Mouse (Mus musculus): Measurements from ENCODE around the gene Psmc3. TPM values are rescaled to one million over a fixed set of nuclear protein-coding genes. Genes with fewer than 3 reads are reported as not detected.
"Not testable (repeated sequence)": the region's sequence is repeated elsewhere in the genome, so short reads cannot be mapped to it uniquely, and the experiment has no call there.

Psmc3 gene
- polyA plus RNA-seq, 1 experiment from 2014 or later: 394 TPM

GRCm38 (mm10) chr2:91109807-91110385, 56.1 kb downstream of the Psmc3 start:
- Histone ChIP-seq H3K27ac (ENCODE audit: low read depth, low read length) (no peak overlapping the region), H3K9ac (ENCODE audit: low read depth, low read length) (no peak overlapping the region), H3K36me3 (ENCODE audit: control insufficient read depth, insufficient read depth, low read length) (no peaks in the 10 kb centered on the region), H3K27me3 (ENCODE audit: control insufficient read depth, insufficient read depth, low read length) (no peaks in the 10 kb centered on the region), H3K9me3 (ENCODE audit: control insufficient read depth, low read length) (no peaks in the 10 kb centered on the region), H3K4me1 (replicated peaks; ENCODE audit: control insufficient read depth, insufficient read depth, low read length) (no peaks in the 10 kb centered on the region; the same call in 1 of the 2 replicates), H3K4me2 (replicated peaks; ENCODE audit: low read depth, low read length) (no peak overlapping the region), H3K4me3 (ENCODE audit: low read depth, low read length) (no peak overlapping the region)
- ATAC-seq (ENCODE audit: low FRiP score) (no peak), DNase-seq (ENCODE audit: low spot score) (no peak)
- WGBS: 94% methylated on average over 5 of the region's 5 CpGs

- H3K9me3 ChIP-seq (ENCODE audit: control insufficient read depth, low read length): no peaks in the 10 kb centered on the region
- no peak overlapping the region for H3K9ac ChIP-seq (ENCODE audit: low read depth, low read length)
- WGBS: 75% methylated on average over 6 of the region's 6 CpGs
- H3K4me3 ChIP-seq (ENCODE audit: low read depth, low read length): no peak overlapping the region
- ATAC-seq (ENCODE audit: low FRiP score): no peak
- DNase-seq (ENCODE audit: low spot score): no peak
- H3K27me3 ChIP-seq (ENCODE audit: control insufficient read depth, insufficient read depth, low read length): no peaks in the 10 kb centered on the region
- H3K4me1 ChIP-seq (replicated peaks; ENCODE audit: control insufficient read depth, insufficient read depth, low read length): peaks cover 2% of the 10 kb centered on the region; the same call in 1 of the 2 replicates
- no peak overlapping the region for H3K27ac ChIP-seq (ENCODE audit: low read depth, low read length)
- no peak overlapping the region for H3K4me2 ChIP-seq (replicated peaks; ENCODE audit: low read depth, low read length)
- H3K36me3 ChIP-seq (ENCODE audit: control insufficient read depth, insufficient read depth, low read length): no peaks in the 10 kb centered on the region
Measured at GRCm38 (mm10) chr2:91110429-91110828, 56.6 kb downstream of the Psmc3 start.

DNA sequence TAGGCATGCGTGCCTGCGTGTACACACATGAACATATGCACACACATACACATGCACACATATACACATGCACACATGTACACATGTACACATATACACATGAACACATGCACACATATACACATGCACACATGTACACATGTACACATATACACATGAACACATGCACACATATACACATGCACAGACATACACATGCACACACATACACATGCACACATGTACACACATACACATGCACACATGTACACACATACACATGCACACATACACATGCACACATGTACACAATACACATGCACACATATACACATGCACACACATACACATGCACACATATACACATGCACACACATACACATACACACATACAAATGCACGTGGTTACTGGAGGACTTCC, 58.0 kb downstream of the Psmc3 start:
- ATAC-seq (ENCODE audit: low FRiP score); H3K9me3 ChIP-seq (ENCODE audit: control insufficient read depth, low read length); H3K36me3 ChIP-seq (ENCODE audit: control insufficient read depth, insufficient read depth, low read length); H3K4me3 ChIP-seq (ENCODE audit: low read depth, low read length); H3K4me1 ChIP-seq (replicated peaks; ENCODE audit: control insufficient read depth, insufficient read depth, low read length); DNase-seq (ENCODE audit: low spot score); H3K4me2 ChIP-seq (replicated peaks; ENCODE audit: low read depth, low read length); H3K9ac ChIP-seq (ENCODE audit: low read depth, low read length); H3K27ac ChIP-seq (ENCODE audit: low read depth, low read length); H3K27me3 ChIP-seq (ENCODE audit: control insufficient read depth, insufficient read depth, low read length): not testable (repeated sequence)
- 100% methylated on average over 3 of the region's 3 CpGs for WGBS

GRCm38 (mm10) chr2:91112491-91112890, 58.7 kb downstream of the Psmc3 start:
- Histone ChIP-seq H3K27ac (ENCODE audit: low read depth, low read length) (no peak overlapping the region), H3K9me3 (ENCODE audit: control insufficient read depth, low read length) (no peaks in the 10 kb centered on the region), H3K9ac (ENCODE audit: low read depth, low read length) (no peak overlapping the region), H3K4me2 (replicated peaks; ENCODE audit: low read depth, low read length) (no peak overlapping the region), H3K27me3 (ENCODE audit: control insufficient read depth, insufficient read depth, low read length) (peaks cover 3% of the 10 kb centered on the region; the same call in 1 of the 2 replicates), H3K4me1 (replicated peaks; ENCODE audit: control insufficient read depth, insufficient read depth, low read length) (peaks cover 2% of the 10 kb centered on the region; the same call in 1 of the 2 replicates), H3K36me3 (ENCODE audit: control insufficient read depth, insufficient read depth, low read length) (no peaks in the 10 kb centered on the region), H3K4me3 (ENCODE audit: low read depth, low read length) (no peak overlapping the region)
- DNase-seq (ENCODE audit: low spot score) (no peak), ATAC-seq (ENCODE audit: low FRiP score) (no peak)
- WGBS: 63% methylated on average over 4 of the region's 4 CpGs

DNA sequence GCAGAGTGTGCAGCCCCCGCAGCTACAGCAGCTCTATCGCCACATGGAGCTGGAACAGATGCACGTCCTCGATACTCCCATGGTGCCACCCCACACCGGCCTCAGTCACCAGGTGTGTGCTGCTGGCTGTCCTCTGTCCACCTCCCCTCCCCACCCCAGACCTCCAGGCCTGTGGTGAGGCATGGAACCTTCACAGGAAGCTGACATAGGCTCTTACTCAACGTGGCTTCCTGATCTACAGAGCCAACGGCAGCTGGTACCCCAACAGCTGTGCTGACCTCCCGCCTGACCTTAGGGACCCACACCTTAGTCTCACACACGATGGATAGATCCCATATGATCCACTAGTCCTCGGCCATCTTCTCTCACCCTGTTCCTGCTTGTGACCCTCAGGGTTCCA, 59.5 kb downstream of the Psmc3 start:
- H3K4me2 ChIP-seq (replicated peaks; ENCODE audit: low read depth, low read length): no peak overlapping the region
- peaks cover 2% of the 10 kb centered on the region; the same call in 1 of the 2 replicates for H3K4me1 ChIP-seq (replicated peaks; ENCODE audit: control insufficient read depth, insufficient read depth, low read length)
- no peak overlapping the region for H3K27ac ChIP-seq (ENCODE audit: low read depth, low read length)
- 76% methylated on average over 10 of the region's 10 CpGs for WGBS
- peaks cover 3% of the 10 kb centered on the region; the same call in 1 of the 2 replicates for H3K27me3 ChIP-seq (ENCODE audit: control insufficient read depth, insufficient read depth, low read length)
- DNase-seq (ENCODE audit: low spot score): no peak
- H3K9me3 ChIP-seq (ENCODE audit: control insufficient read depth, low read length): no peaks in the 10 kb centered on the region
- ATAC-seq (ENCODE audit: low FRiP score): no peak
- H3K4me3 ChIP-seq (ENCODE audit: low read depth, low read length): no peak overlapping the region
- H3K36me3 ChIP-seq (ENCODE audit: control insufficient read depth, insufficient read depth, low read length): no peaks in the 10 kb centered on the region
- H3K9ac ChIP-seq (ENCODE audit: low read depth, low read length): no peak overlapping the region

- peaks cover 3% of the 10 kb centered on the region; the same call in 1 of the 2 replicates for H3K27me3 ChIP-seq (ENCODE audit: control insufficient read depth, insufficient read depth, low read length)
- no peak overlapping the region for H3K4me3 ChIP-seq (ENCODE audit: low read depth, low read length)
- DNase-seq (ENCODE audit: low spot score): no peak
- no peaks in the 10 kb centered on the region for H3K36me3 ChIP-seq (ENCODE audit: control insufficient read depth, insufficient read depth, low read length)
- H3K9ac ChIP-seq (ENCODE audit: low read depth, low read length): no peak overlapping the region
- peaks cover 2% of the 10 kb centered on the region; the same call in 1 of the 2 replicates for H3K4me1 ChIP-seq (replicated peaks; ENCODE audit: control insufficient read depth, insufficient read depth, low read length)
- no peak overlapping the region for H3K27ac ChIP-seq (ENCODE audit: low read depth, low read length)
- no peak for ATAC-seq (ENCODE audit: low FRiP score)
- 77% methylated on average over 6 of the region's 6 CpGs for WGBS
- H3K9me3 ChIP-seq (ENCODE audit: control insufficient read depth, low read length): no peaks in the 10 kb centered on the region
- no peak overlapping the region for H3K4me2 ChIP-seq (replicated peaks; ENCODE audit: low read depth, low read length)
Measured at GRCm38 (mm10) chr2:91113852-91114251, 60.0 kb downstream of the Psmc3 start.

- 6% methylated on average over 35 of the region's 42 CpGs for WGBS
- ATAC-seq (ENCODE audit: low FRiP score): peak; percentile 73
- no peaks in the 10 kb centered on the region for H3K36me3 ChIP-seq (ENCODE audit: control insufficient read depth, insufficient read depth, low read length)
Measured at GRCm38 (mm10) chr2:91114781-91115577, 61.2 kb downstream of the Psmc3 start.

GRCm38 (mm10) chr2:91115578-91115970, 61.8 kb downstream of the Psmc3 start:
- H3K9ac ChIP-seq (ENCODE audit: low read depth, low read length): peak overlapping the region; percentile 67; the same call in 1 of the 2 replicates
- no peaks in the 10 kb centered on the region for H3K9me3 ChIP-seq (ENCODE audit: control insufficient read depth, low read length)
- peak overlapping the region; percentile 89 for H3K4me2 ChIP-seq (replicated peaks; ENCODE audit: low read depth, low read length)
- H3K27ac ChIP-seq (ENCODE audit: low read depth, low read length): no peak overlapping the region
- ATAC-seq (ENCODE audit: low FRiP score) (no peak), DNase-seq (ENCODE audit: low spot score) (no peak)
- H3K27me3 ChIP-seq (ENCODE audit: control insufficient read depth, insufficient read depth, low read length): peaks cover 3% of the 10 kb centered on the region; the same call in 1 of the 2 replicates
- peaks cover 2% of the 10 kb centered on the region; the same call in 1 of the 2 replicates for H3K4me1 ChIP-seq (replicated peaks; ENCODE audit: control insufficient read depth, insufficient read depth, low read length)
- WGBS: 37% methylated on average over 12 of the region's 12 CpGs
- peak overlapping the region; percentile 39 for H3K4me3 ChIP-seq (ENCODE audit: low read depth, low read length)
- H3K36me3 ChIP-seq (ENCODE audit: control insufficient read depth, insufficient read depth, low read length): no peaks in the 10 kb centered on the region

More at GRCm38 (mm10) chr2:91114781-91115577, 61.2 kb downstream of the Psmc3 start:
- H3K9me3 ChIP-seq (ENCODE audit: control insufficient read depth, low read length): no peaks in the 10 kb centered on the region
- peaks cover 3% of the 10 kb centered on the region; the same call in 1 of the 2 replicates for H3K27me3 ChIP-seq (ENCODE audit: control insufficient read depth, insufficient read depth, low read length)
- H3K4me3 ChIP-seq (ENCODE audit: low read depth, low read length): peak overlapping the region; percentile 39
- H3K9ac ChIP-seq (ENCODE audit: low read depth, low read length): peak overlapping the region; percentile 67; the same call in 1 of the 2 replicates
- no peak overlapping the region for H3K27ac ChIP-seq (ENCODE audit: low read depth, low read length)
- peaks cover 2% of the 10 kb centered on the region; the same call in 1 of the 2 replicates for H3K4me1 ChIP-seq (replicated peaks; ENCODE audit: control insufficient read depth, insufficient read depth, low read length)
- DNase-seq (ENCODE audit: low spot score): peak; percentile 97
- peak overlapping the region; percentile 89 for H3K4me2 ChIP-seq (replicated peaks; ENCODE audit: low read depth, low read length)

All from hindbrain, embryonic 11.5 days (tissue).